Mouse (Mus musculus) lung, adult 2 months (tissue): ENCODE results near the gene Pecr.

Experiments
- CTCF ChIP-seq: fragments of 200-500 bp; IDR thresholded peaks from 2 replicates; pipeline ENCODE4 v1.5.1; 2011; ENCODE audit warnings: mild to moderate bottlenecking, low read length, control low read depth; ENCODE audit not compliant: insufficient read depth
- POLR2A ChIP-seq: fragments of 200-500 bp; IDR thresholded peaks from 2 replicates; pipeline ENCODE4 v1.6.1; 2011; ENCODE audit warnings: low read depth, mild to moderate bottlenecking, control low read depth, low read length, borderline replicate concordance; ENCODE audit errors: extremely low read depth

GRCm38 (mm10) chr1:72323248-72323647 lies 39.1 kb upstream of the Pecr start:
- TF ChIP-seq POLR2A = no peak
- TF ChIP-seq CTCF = no peak
